Mouse (Mus musculus) lung, postnatal 0 days (tissue): ENCODE data around the gene Thsd1.

Source experiments
- CTCF ChIP-seq: IDR thresholded peaks from 2 replicates; pipeline ENCODE4 v1.5.1; 2016; ENCODE audit warnings: antibody characterized with exemption, mild to moderate bottlenecking
- EP300 ChIP-seq: IDR thresholded peaks from 2 replicates; pipeline ENCODE4 v1.6.1; 2016; ENCODE audit warnings: antibody characterized with exemption, mild to moderate bottlenecking, control low read depth

GRCm38 (mm10) chr8:22302896-22303306, 75.8 kb downstream of the Thsd1 start:
- no peak for TF ChIP-seq CTCF
- no peak for TF ChIP-seq EP300
